Mouse (Mus musculus): ENCODE measurements around the gene Klhl10. TPM values are rescaled to one million over a fixed set of nuclear protein-coding genes. Genes with fewer than 3 reads are reported as not detected.

Gene Klhl10
- polyA plus RNA-seq, 1 experiment from 2014 or later: 0.52 TPM

- no peak for ATAC-seq (replicated peaks; ENCODE audit: insufficient number of reproducible peaks, low FRiP score, low TSS enrichment, low read depth)
- no peak overlapping the region for H3K4me2 ChIP-seq (ENCODE audit: low read depth, low read length)
- no peak for DNase-seq (ENCODE audit: low spot score)
- H3K9me3 ChIP-seq (replicated peaks; ENCODE audit: control insufficient read depth, low read length): no peaks in the 10 kb centered on the region
- no peaks in the 10 kb centered on the region for H3K4me1 ChIP-seq (ENCODE audit: control insufficient read depth, insufficient read depth, low read length)
- no peak overlapping the region for H3K27ac ChIP-seq (replicated peaks; ENCODE audit: low read depth, low read length)
- no peak overlapping the region for H3K9ac ChIP-seq (replicated peaks; ENCODE audit: low read length)
- WGBS: 90% methylated on average over 3 of the region's 3 CpGs
- no peaks in the 10 kb centered on the region for H3K27me3 ChIP-seq (ENCODE audit: control insufficient read depth, insufficient read depth, low read length)
- H3K36me3 ChIP-seq (replicated peaks; ENCODE audit: control insufficient read depth, insufficient read depth, low read depth, low read length): no peaks in the 10 kb centered on the region; the same call in none of the 2 replicates
- no peak overlapping the region for H3K4me3 ChIP-seq (ENCODE audit: low read depth, low read length)
Measured at GRCm38 (mm10) chr11:100426820-100427219, 14.9 kb upstream of the Klhl10 start.

GRCm38 (mm10) chr11:100428612-100429199 lies 13.0 kb upstream of the Klhl10 start:
- ATAC-seq (replicated peaks; ENCODE audit: insufficient number of reproducible peaks, low FRiP score, low TSS enrichment, low read depth): no peak
- 82% methylated on average over 9 of the region's 9 CpGs for WGBS
- no peaks in the 10 kb centered on the region; the same call in none of the 2 replicates for H3K36me3 ChIP-seq (replicated peaks; ENCODE audit: control insufficient read depth, insufficient read depth, low read depth, low read length)
- no peaks in the 10 kb centered on the region for H3K4me1 ChIP-seq (ENCODE audit: control insufficient read depth, insufficient read depth, low read length)
- H3K4me2 ChIP-seq (ENCODE audit: low read depth, low read length): no peak overlapping the region
- H3K4me3 ChIP-seq (ENCODE audit: low read depth, low read length): no peak overlapping the region
- no peak overlapping the region for H3K9ac ChIP-seq (replicated peaks; ENCODE audit: low read length)
- H3K27ac ChIP-seq (replicated peaks; ENCODE audit: low read depth, low read length): no peak overlapping the region
- DNase-seq (ENCODE audit: low spot score): no peak
- H3K27me3 ChIP-seq (ENCODE audit: control insufficient read depth, insufficient read depth, low read length): no peaks in the 10 kb centered on the region
- H3K9me3 ChIP-seq (replicated peaks; ENCODE audit: control insufficient read depth, low read length): no peaks in the 10 kb centered on the region

GRCm38 (mm10) chr11:100430052-100430451 lies 11.7 kb upstream of the Klhl10 start:
- H3K4me2 ChIP-seq (ENCODE audit: low read depth, low read length): no peak overlapping the region
- no peaks in the 10 kb centered on the region; the same call in none of the 2 replicates for H3K36me3 ChIP-seq (replicated peaks; ENCODE audit: control insufficient read depth, insufficient read depth, low read depth, low read length)
- no peak for ATAC-seq (replicated peaks; ENCODE audit: insufficient number of reproducible peaks, low FRiP score, low TSS enrichment, low read depth)
- no peak for DNase-seq (ENCODE audit: low spot score)
- no peaks in the 10 kb centered on the region for H3K27me3 ChIP-seq (ENCODE audit: control insufficient read depth, insufficient read depth, low read length)
- no peak overlapping the region for H3K9ac ChIP-seq (replicated peaks; ENCODE audit: low read length)
- no peaks in the 10 kb centered on the region for H3K9me3 ChIP-seq (replicated peaks; ENCODE audit: control insufficient read depth, low read length)
- WGBS: 95% methylated on average over 7 of the region's 7 CpGs
- no peak overlapping the region for H3K4me3 ChIP-seq (ENCODE audit: low read depth, low read length)
- no peaks in the 10 kb centered on the region for H3K4me1 ChIP-seq (ENCODE audit: control insufficient read depth, insufficient read depth, low read length)
- H3K27ac ChIP-seq (replicated peaks; ENCODE audit: low read depth, low read length): no peak overlapping the region

GRCm38 (mm10) chr11:100432002-100432401 lies 9.7 kb upstream of the Klhl10 start:
- no peak overlapping the region for H3K9ac ChIP-seq (replicated peaks; ENCODE audit: low read length)
- WGBS: 89% methylated on average over 5 of the region's 5 CpGs
- no peaks in the 10 kb centered on the region for H3K9me3 ChIP-seq (replicated peaks; ENCODE audit: control insufficient read depth, low read length)
- ATAC-seq (replicated peaks; ENCODE audit: insufficient number of reproducible peaks, low FRiP score, low TSS enrichment, low read depth) (no peak), DNase-seq (ENCODE audit: low spot score) (no peak)
- no peak overlapping the region for H3K27ac ChIP-seq (replicated peaks; ENCODE audit: low read depth, low read length)
- H3K27me3 ChIP-seq (ENCODE audit: control insufficient read depth, insufficient read depth, low read length): no peaks in the 10 kb centered on the region
- no peaks in the 10 kb centered on the region; the same call in none of the 2 replicates for H3K36me3 ChIP-seq (replicated peaks; ENCODE audit: control insufficient read depth, insufficient read depth, low read depth, low read length)
- H3K4me2 ChIP-seq (ENCODE audit: low read depth, low read length): no peak overlapping the region
- H3K4me1 ChIP-seq (ENCODE audit: control insufficient read depth, insufficient read depth, low read length): no peaks in the 10 kb centered on the region
- no peak overlapping the region for H3K4me3 ChIP-seq (ENCODE audit: low read depth, low read length)

- H3K36me3 ChIP-seq (replicated peaks; ENCODE audit: control insufficient read depth, insufficient read depth, low read depth, low read length): no peaks in the 10 kb centered on the region; the same call in 1 of the 2 replicates
- DNase-seq (ENCODE audit: low spot score) (no peak), ATAC-seq (replicated peaks; ENCODE audit: insufficient number of reproducible peaks, low FRiP score, low TSS enrichment, low read depth) (no peak)
- H3K4me1 ChIP-seq (ENCODE audit: control insufficient read depth, insufficient read depth, low read length): no peaks in the 10 kb centered on the region
- H3K27me3 ChIP-seq (ENCODE audit: control insufficient read depth, insufficient read depth, low read length): no peaks in the 10 kb centered on the region
- no peak overlapping the region for H3K27ac ChIP-seq (replicated peaks; ENCODE audit: low read depth, low read length)
- no peak overlapping the region for H3K4me2 ChIP-seq (ENCODE audit: low read depth, low read length)
- no peaks in the 10 kb centered on the region for H3K9me3 ChIP-seq (replicated peaks; ENCODE audit: control insufficient read depth, low read length)
- 76% methylated on average over 9 of the region's 9 CpGs for WGBS
- no peak overlapping the region for H3K4me3 ChIP-seq (ENCODE audit: low read depth, low read length)
- no peak overlapping the region for H3K9ac ChIP-seq (replicated peaks; ENCODE audit: low read length)
Measured at GRCm38 (mm10) chr11:100435678-100436246, 6.0 kb upstream of the Klhl10 start.

- Histone ChIP-seq H3K36me3 (replicated peaks; ENCODE audit: control insufficient read depth, insufficient read depth, low read depth, low read length) (no peaks in the 10 kb centered on the region; the same call in 1 of the 2 replicates), H3K4me1 (ENCODE audit: control insufficient read depth, insufficient read depth, low read length) (no peaks in the 10 kb centered on the region)
- no peak for DNase-seq (ENCODE audit: low spot score)
Measured at GRCm38 (mm10) chr11:100437901-100438300, 3.8 kb upstream of the Klhl10 start.

GRCm38 (mm10) chr11:100440691-100441522 lies 810 bp upstream of the Klhl10 start:
- Histone ChIP-seq H3K9ac (replicated peaks; ENCODE audit: low read length) (peak overlapping the region; percentile 94), H3K4me3 (ENCODE audit: low read depth, low read length) (peak overlapping the region; percentile 81), H3K4me2 (ENCODE audit: low read depth, low read length) (peak overlapping the region; percentile 70), H3K27ac (replicated peaks; ENCODE audit: low read depth, low read length) (0 out of 2 replicates have a peak overlapping the region, but pooled peaks have one; percentile 24), H3K36me3 (replicated peaks; ENCODE audit: control insufficient read depth, insufficient read depth, low read depth, low read length) (no peaks in the 10 kb centered on the region; the same call in 1 of the 2 replicates), H3K4me1 (ENCODE audit: control insufficient read depth, insufficient read depth, low read length) (no peaks in the 10 kb centered on the region), H3K9me3 (replicated peaks; ENCODE audit: control insufficient read depth, low read length) (no peaks in the 10 kb centered on the region), H3K27me3 (ENCODE audit: control insufficient read depth, insufficient read depth, low read length) (no peaks in the 10 kb centered on the region)
- peak; percentile 90 for DNase-seq (ENCODE audit: low spot score)
- 1% methylated on average over 52 of the region's 52 CpGs for WGBS
- ATAC-seq (replicated peaks; ENCODE audit: insufficient number of reproducible peaks, low FRiP score, low TSS enrichment, low read depth): peak; percentile 97

More at GRCm38 (mm10) chr11:100437901-100438300, 3.8 kb upstream of the Klhl10 start:
- 75% methylated on average over 1 of the region's 1 CpGs for WGBS
- ATAC-seq (replicated peaks; ENCODE audit: insufficient number of reproducible peaks, low FRiP score, low TSS enrichment, low read depth): no peak
- Histone ChIP-seq H3K4me3 (ENCODE audit: low read depth, low read length) (no peak overlapping the region), H3K4me2 (ENCODE audit: low read depth, low read length) (no peak overlapping the region), H3K27me3 (ENCODE audit: control insufficient read depth, insufficient read depth, low read length) (no peaks in the 10 kb centered on the region), H3K9me3 (replicated peaks; ENCODE audit: control insufficient read depth, low read length) (no peaks in the 10 kb centered on the region), H3K27ac (replicated peaks; ENCODE audit: low read depth, low read length) (no peak overlapping the region), H3K9ac (replicated peaks; ENCODE audit: low read length) (no peak overlapping the region)

- Histone ChIP-seq H3K27me3 (ENCODE audit: control insufficient read depth, insufficient read depth, low read length) (no peaks in the 10 kb centered on the region), H3K9ac (replicated peaks; ENCODE audit: low read length) (no peak overlapping the region), H3K36me3 (replicated peaks; ENCODE audit: control insufficient read depth, insufficient read depth, low read depth, low read length) (no peaks in the 10 kb centered on the region), H3K4me3 (ENCODE audit: low read depth, low read length) (no peak overlapping the region), H3K27ac (replicated peaks; ENCODE audit: low read depth, low read length) (no peak overlapping the region), H3K9me3 (replicated peaks; ENCODE audit: control insufficient read depth, low read length) (no peaks in the 10 kb centered on the region), H3K4me1 (ENCODE audit: control insufficient read depth, insufficient read depth, low read length) (no peaks in the 10 kb centered on the region), H3K4me2 (ENCODE audit: low read depth, low read length) (no peak overlapping the region)
- WGBS: 89% methylated on average over 6 of the region's 6 CpGs
- ATAC-seq (replicated peaks; ENCODE audit: insufficient number of reproducible peaks, low FRiP score, low TSS enrichment, low read depth): no peak
- no peak for DNase-seq (ENCODE audit: low spot score)
Measured at GRCm38 (mm10) chr11:100442625-100443024, 908 bp downstream of the Klhl10 start.

Data from embryonic facial prominence, embryonic 11.5 days (tissue).